13 mouse cellular contexts compared by ENCODE assay signal in genomic region chr17:79752836-79753235, GRCm38 (mm10). TPM values are rescaled to one million over a fixed set of nuclear protein-coding genes. Genes with fewer than 3 reads are reported as not detected.
DNase-seq lines count a peak whose midpoint lies in the region; TF ChIP-seq lines count a peak whose summit lies in the region.
"Had no signal": no experiment of that assay in that cellular context is flagged by ENCODE, and none has a peak within 500 bp of the region (broad histone marks: within the 10 kb centered on the region; RNA-seq: fewer than 3 reads in every experiment).

No protein-coding gene starts in this region.

- DNase-seq in layer of hippocampus, adult 2 months (ENCODE audit: low spot score in 2 of 2), result no peak
- no peak for DNase-seq in layer of hippocampus, adult 9-10 months (ENCODE audit: low spot score)
- DNase-seq in ZHBTc4 (ENCODE audit: low read depth, low spot score), result peak; percentile 41
- DNase-seq in thymus, adult 2 months, result peak; percentile 37
- DNase-seq in cerebellum, adult 11-12 months, result no peak
- DNase-seq in spleen, postnatal 14 days (ENCODE audit: low spot score in 2 of 2), result no peak
- no peak for DNase-seq in right cerebral cortex, postnatal 10 days (ENCODE audit: low spot score in 2 of 2)
- DNase-seq: gastrocnemius, postnatal 14 days; heart, postnatal 10 days; lung, postnatal 4 days had no signal

- no peaks in the 10 kb centered on the region; the same call in 1 of the 2 replicates for H3K9me3 ChIP-seq in ES-Bruce4 (replicated peaks; ENCODE audit: control insufficient read depth, insufficient read depth, low read length, poor library complexity, severe bottlenecking)

- H3K27ac ChIP-seq in layer of hippocampus, adult 2 months, result no peak overlapping the region
- H3K27ac ChIP-seq in ES-Bruce4 (ENCODE audit: insufficient read depth, low read length), result no peak overlapping the region
- no peak overlapping the region for H3K27ac ChIP-seq in thymus, adult 2 months (ENCODE audit: control insufficient read depth, insufficient read depth, low read length)
- H3K27ac ChIP-seq: forebrain, embryonic 10.5 days; limb, embryonic 13.5 days had no signal

- TF ChIP-seq POLR2A in ES-Bruce4 (IDR thresholded peaks at IDR 0.05; ENCODE audit: insufficient read depth, low read length), result no peak
- no peak for TF ChIP-seq POLR2A in thymus, adult 2 months (IDR thresholded peaks at IDR 0.05; ENCODE audit: control insufficient read depth, extremely low read depth, insufficient read depth, low read length, poor library complexity)

- no peaks in the 10 kb centered on the region for H3K27me3 ChIP-seq in ES-Bruce4 (ENCODE audit: control insufficient read depth, insufficient read depth, low read length, poor library complexity, severe bottlenecking)
- H3K27me3 ChIP-seq in thymus, adult 2 months (ENCODE audit: control insufficient read depth, insufficient read depth, low read length), result no peaks in the 10 kb centered on the region

- no peak overlapping the region for H3K9ac ChIP-seq in ES-Bruce4 (ENCODE audit: low read depth, poor library complexity, severe bottlenecking)
- H3K9ac ChIP-seq: limb, embryonic 13.5 days had no signal

- TF ChIP-seq CTCF in layer of hippocampus, adult 2 months (conservative IDR thresholded peaks at IDR 0.05), result peak; percentile 62
- peak; percentile 11 for TF ChIP-seq CTCF in ES-Bruce4 (IDR thresholded peaks at IDR 0.05; ENCODE audit: low read depth, low read length)
- no peak for TF ChIP-seq CTCF in thymus, adult 2 months (IDR thresholded peaks at IDR 0.05; ENCODE audit: borderline replicate concordance, control insufficient read depth, extremely low read depth, insufficient read depth, low read length, poor library complexity)

- TF ChIP-seq EP300 in ES-Bruce4 (IDR thresholded peaks at IDR 0.05; ENCODE audit: insufficient read depth, low read depth, low read length), result no peak

- no peaks in the 10 kb centered on the region for H3K36me3 ChIP-seq in ES-Bruce4 (ENCODE audit: control insufficient read depth, insufficient read depth, low read length, poor library complexity, severe bottlenecking)
- no peaks in the 10 kb centered on the region for H3K36me3 ChIP-seq in thymus, adult 2 months (ENCODE audit: control insufficient read depth, insufficient read depth, low read length)
- H3K36me3 ChIP-seq: forebrain, embryonic 10.5 days; limb, embryonic 13.5 days had no signal

- no peaks in the 10 kb centered on the region for H3K4me1 ChIP-seq in ES-Bruce4 (ENCODE audit: control insufficient read depth, insufficient read depth, low read length)
- no peaks in the 10 kb centered on the region for H3K4me1 ChIP-seq in thymus, adult 2 months (replicated peaks; ENCODE audit: control insufficient read depth, insufficient read depth, low read length)

- no peak overlapping the region for H3K4me3 ChIP-seq in layer of hippocampus, adult 2 months
- H3K4me3 ChIP-seq in ES-Bruce4 (ENCODE audit: low read depth, low read length), result no peak overlapping the region
- no peak overlapping the region for H3K4me3 ChIP-seq in thymus, adult 2 months (ENCODE audit: control insufficient read depth, insufficient read depth, low read length)
- H3K4me3 ChIP-seq: forebrain, embryonic 10.5 days; limb, embryonic 13.5 days had no signal

RNA-seq across cellular contexts. Expression of gene Cyp1b1, which starts 38.0 kb away (rescaled TPM):
- total RNA-seq in layer of hippocampus, adult 2 months (2021), result 1 to 10 TPM; 3.4 to 4.5 TPM
- polyA plus RNA-seq in ES-Bruce4 (2011; ENCODE audit: insufficient read depth, insufficient read length, low read depth, missing spikeins), result 7.5 and 8.4 TPM in 2 replicates
- 12.2 and 14.1 TPM in 2 replicates for polyA plus RNA-seq in thymus, adult 2 months (2012; rRNA removed)

Comparison
In these comparisons a context has a peak if more than half of its experiments do, and no peak if none do; other contexts are left out.
1. DNase-seq: peak in ZHBTc4 (single experiment) and thymus, adult 2 months (single experiment); none in layer of hippocampus, adult 2 months (0 of 2), layer of hippocampus, adult 9-10 months (single experiment), cerebellum, adult 11-12 months (single experiment), spleen, postnatal 14 days (0 of 2) and right cerebral cortex, postnatal 10 days (0 of 2).